Mouse (Mus musculus): ENCODE results near the gene Dbnl.

Dbnl gene

GRCm38 (mm10) chr11:5836126-5836525 is 47.8 kb downstream of the Dbnl start:
- peak; percentile 81 for DNase-seq (ENCODE audit: low read depth, low spot score)

GRCm38 (mm10) chr11:5837251-5838246 is 49.3 kb downstream of the Dbnl start, which contains the start of gene Polm:
TSS of gene Polm (minus strand) at chr11:5838016.
- DNase-seq (ENCODE audit: low read depth, low spot score), result peak; percentile 96

- DNase-seq (ENCODE audit: low read depth, low spot score), result no peak
Observed at GRCm38 (mm10) chr11:5840346-5840745, 52.1 kb downstream of the Dbnl start.

- no peak for DNase-seq (ENCODE audit: low read depth, low spot score)
Observed at GRCm38 (mm10) chr11:5841751-5842150, 53.5 kb downstream of the Dbnl start.

- no peak for DNase-seq (ENCODE audit: low read depth, low spot score)
Observed at GRCm38 (mm10) chr11:5843131-5843530, 54.8 kb downstream of the Dbnl start.

- DNase-seq (ENCODE audit: low read depth, low spot score), result peak; percentile 80
Observed at GRCm38 (mm10) chr11:5846639-5847345, 58.5 kb downstream of the Dbnl start.

DNA sequence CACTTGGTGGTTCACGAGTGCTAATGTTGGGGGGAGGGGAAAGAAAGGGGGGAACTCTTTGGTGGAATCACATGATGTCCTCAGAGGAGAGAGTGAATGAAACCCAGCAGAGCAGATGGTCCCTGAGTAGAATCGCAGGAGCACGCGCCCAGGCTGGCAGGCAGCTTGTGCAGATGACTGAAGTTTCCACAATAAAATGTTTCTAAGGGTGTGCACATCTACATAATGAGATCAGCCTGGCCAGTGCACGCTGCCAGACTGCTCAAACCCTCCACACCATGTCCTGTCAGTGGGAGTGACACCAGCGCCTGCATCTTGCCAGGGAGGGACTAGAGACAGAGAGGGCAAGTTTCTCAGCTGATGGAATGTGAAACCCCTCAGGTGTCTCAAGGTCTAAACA is 60.5 kb downstream of the Dbnl start:
- DNase-seq (ENCODE audit: low read depth, low spot score), result peak; percentile 77

DNA sequence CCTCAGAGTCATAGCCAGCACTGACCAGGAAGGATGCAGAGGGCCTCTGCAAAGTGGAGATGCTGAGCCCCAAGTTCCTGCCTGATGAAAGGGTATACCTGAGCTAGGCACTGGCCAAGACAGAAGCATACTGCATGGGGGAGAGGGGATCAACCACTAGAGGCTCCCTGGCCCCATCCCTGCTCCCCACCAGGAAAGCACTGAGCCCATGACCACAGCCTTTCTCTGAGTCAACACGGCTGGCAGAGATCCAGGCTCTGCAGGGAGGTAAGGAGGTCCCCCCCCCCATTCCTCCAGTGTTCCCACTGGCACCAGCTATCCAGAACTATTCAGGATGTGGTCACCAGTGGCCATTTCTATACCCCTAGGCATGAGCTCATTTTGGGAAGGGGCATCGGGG is 61.0 kb downstream of the Dbnl start:
- DNase-seq (ENCODE audit: low read depth, low spot score), result peak; percentile 89

GRCm38 (mm10) chr11:5850452-5850851 is 62.2 kb downstream of the Dbnl start:
- DNase-seq (ENCODE audit: low read depth, low spot score), result no peak
